ENCODE assay signal across 8 mouse cellular contexts in the genomic region with DNA sequence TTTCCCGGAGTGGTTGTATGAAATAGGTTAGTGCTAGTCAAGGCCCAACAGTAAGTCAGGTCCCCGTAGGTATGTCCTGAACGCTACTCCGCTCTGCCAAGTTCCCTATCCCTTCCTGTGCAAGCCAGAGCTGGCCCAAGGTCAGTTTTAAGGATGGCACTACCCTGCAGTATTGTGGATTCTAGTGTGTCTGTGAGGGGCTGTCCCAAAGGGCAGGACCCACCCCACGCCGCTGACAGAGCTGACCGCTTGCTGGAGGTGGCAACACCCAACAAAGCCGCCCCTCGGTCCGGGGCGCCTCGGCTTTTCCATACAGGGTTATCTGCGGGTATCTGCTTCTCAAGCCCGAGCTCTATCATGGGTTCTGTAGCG. TPM values are rescaled to one million over a fixed set of nuclear protein-coding genes. Genes with fewer than 3 reads are reported as not detected.
DNase-seq lines count a peak whose midpoint lies in the region; ATAC-seq lines count a peak whose summit lies in the region.

No protein-coding gene starts in this region.

- H3K9me3 ChIP-seq in heart, embryonic 16.5 days (replicated peaks; ENCODE audit: control insufficient read depth, low read length), result no peaks in the 10 kb centered on the region
- no peaks in the 10 kb centered on the region for H3K9me3 ChIP-seq in hindbrain, embryonic 15.5 days
- H3K9me3 ChIP-seq in midbrain, embryonic 14.5 days (ENCODE audit: control insufficient read depth, low read length), result no peaks in the 10 kb centered on the region

- peak overlapping the region; percentile 59 for H3K4me3 ChIP-seq in heart, embryonic 16.5 days (ENCODE audit: low read length)
- peak overlapping the region; percentile 87 for H3K4me3 ChIP-seq in hindbrain, embryonic 15.5 days
- peak overlapping the region; percentile 61 for H3K4me3 ChIP-seq in midbrain, embryonic 14.5 days (replicated peaks; ENCODE audit: low read depth, low read length)

- H3K36me3 ChIP-seq in heart, embryonic 16.5 days (ENCODE audit: control insufficient read depth, insufficient read depth), result no peaks in the 10 kb centered on the region
- no peaks in the 10 kb centered on the region for H3K36me3 ChIP-seq in hindbrain, embryonic 15.5 days
- 0 out of 2 replicates have a peak, but pooled peaks cover 5% of the 10 kb centered on the region for H3K36me3 ChIP-seq in midbrain, embryonic 14.5 days (ENCODE audit: control insufficient read depth, insufficient read depth, low read length)

- H3K9ac ChIP-seq in heart, embryonic 16.5 days (ENCODE audit: low read length), result peak overlapping the region; percentile 93
- peak overlapping the region; percentile 71 for H3K9ac ChIP-seq in hindbrain, embryonic 15.5 days
- peak overlapping the region; percentile 93 for H3K9ac ChIP-seq in midbrain, embryonic 14.5 days (replicated peaks; ENCODE audit: low read length)

- H3K4me1 ChIP-seq in heart, embryonic 16.5 days (ENCODE audit: control insufficient read depth, insufficient read depth, low read length), result peaks cover 35% of the 10 kb centered on the region
- peaks cover 38% of the 10 kb centered on the region for H3K4me1 ChIP-seq in hindbrain, embryonic 15.5 days (replicated peaks)
- peaks cover 34% of the 10 kb centered on the region for H3K4me1 ChIP-seq in midbrain, embryonic 14.5 days (ENCODE audit: control insufficient read depth, insufficient read depth, low read length)

- peak; percentile 47 for ATAC-seq in heart, embryonic 16.5 days (replicated peaks; ENCODE audit: extremely low read depth, insufficient read depth, low FRiP score)
- ATAC-seq in activated CD4-positive, CD25-positive, alpha-beta regulatory T cell, adult 4 months, result peak; percentile 20
- peak; percentile 74 for ATAC-seq in hindbrain, embryonic 15.5 days (ENCODE audit: low FRiP score, low read depth)
- ATAC-seq in midbrain, embryonic 14.5 days (ENCODE audit: low FRiP score, low TSS enrichment), result peak; percentile 57

- WGBS in heart, embryonic 16.5 days, result 3% methylated on average over 15 of the region's 15 CpGs
- WGBS in hindbrain, embryonic 15.5 days, result 3% methylated on average over 15 of the region's 15 CpGs
- WGBS in midbrain, embryonic 14.5 days, result 3% methylated on average over 15 of the region's 15 CpGs

- DNase-seq in heart, postnatal 10 days, result no peak
- DNase-seq in midbrain, embryonic 14.5 days, result no peak
- DNase-seq in left cerebral cortex, postnatal 36 days (ENCODE audit: low spot score in 2 of 2), result no peak
- no peak for DNase-seq in urinary bladder, postnatal 36 days (ENCODE audit: low spot score in 2 of 2)
- DNase-seq in adrenal gland, postnatal 10 days, result no peak

- no peaks in the 10 kb centered on the region for H3K27me3 ChIP-seq in heart, embryonic 16.5 days (ENCODE audit: control insufficient read depth, insufficient read depth, low read length)
- H3K27me3 ChIP-seq in hindbrain, embryonic 15.5 days, result no peaks in the 10 kb centered on the region
- no peaks in the 10 kb centered on the region for H3K27me3 ChIP-seq in midbrain, embryonic 14.5 days (ENCODE audit: control insufficient read depth, insufficient read depth, low read length)

- intact Hi-C loops in heart, postnatal 10 days (cut with DNase I), result loop anchor here (1.0 to 5.0 kb wide), 2 partner anchors 25 to 156 kb away; a partner anchor contains a TSS
- intact Hi-C loops in left cerebral cortex, postnatal 36 days (cut with DNase I), result loop anchor here (5.0 kb wide), 1 partner anchor 41 kb away; no protein-coding TSS in a partner anchor

- H3K4me2 ChIP-seq in heart, embryonic 16.5 days (ENCODE audit: low read depth, low read length), result peak overlapping the region; percentile 80
- peak overlapping the region; percentile 80 for H3K4me2 ChIP-seq in hindbrain, embryonic 15.5 days
- peak overlapping the region; percentile 94 for H3K4me2 ChIP-seq in midbrain, embryonic 14.5 days (ENCODE audit: low read length)

- peak overlapping the region; percentile 98 for H3K27ac ChIP-seq in heart, embryonic 16.5 days (ENCODE audit: low read length)
- H3K27ac ChIP-seq in hindbrain, embryonic 15.5 days (replicated peaks), result peak overlapping the region; percentile 100
- peak overlapping the region; percentile 99 for H3K27ac ChIP-seq in midbrain, embryonic 14.5 days (replicated peaks; ENCODE audit: low read depth, low read length)

RNA-seq across cellular contexts. Expression of a gene that starts 0.4 kb away (rescaled TPM):
- 469 and 540 TPM in 2 replicates for polyA plus RNA-seq in heart, embryonic 16.5 days (2015; fragmentation: Nextera tagmentation; extraction: Ambion mirVana)
- total RNA-seq in heart, postnatal 10 days (2021), result 100 to 1,000 TPM; 151 to 160 TPM
- 100 to 1,000 TPM; 255 to 299 TPM for polyA plus RNA-seq in activated CD4-positive, CD25-positive, alpha-beta regulatory T cell, adult 4 months (2017; shearing (Covaris generic))
- polyA plus RNA-seq in hindbrain, embryonic 15.5 days (2015; fragmentation: Nextera tagmentation; extraction: Ambion mirVana), result 840 and 859 TPM in 2 replicates
- polyA plus RNA-seq in midbrain, embryonic 14.5 days (2014; fragmentation: Nextera tagmentation; extraction: Ambion mirVana), result 643 and 661 TPM in 2 replicates
- total RNA-seq in left cerebral cortex, postnatal 36 days (2021), result 1,000 to 10,000 TPM; 1,119 to 1,229 TPM
- 100 to 1,000 TPM; 137 to 144 TPM for total RNA-seq in adrenal gland, postnatal 10 days (2021)

Comparison
In these comparisons a context has a peak if more than half of its experiments do, and no peak if none do; other contexts are left out.
1. ATAC-seq: peak in every context shown above with its lines; median percentile 74 in hindbrain, embryonic 15.5 days; 57 in midbrain, embryonic 14.5 days; 47 in heart, embryonic 16.5 days; 20 in activated CD4-positive, CD25-positive, alpha-beta regulatory T cell, adult 4 months.